Mouse (Mus musculus): ENCODE measurements around the gene Il2ra.
"Not testable (repeated sequence)": the region's sequence is repeated elsewhere in the genome, so short reads cannot be mapped to it uniquely, and the experiment has no call there.

Il2ra gene

DNA sequence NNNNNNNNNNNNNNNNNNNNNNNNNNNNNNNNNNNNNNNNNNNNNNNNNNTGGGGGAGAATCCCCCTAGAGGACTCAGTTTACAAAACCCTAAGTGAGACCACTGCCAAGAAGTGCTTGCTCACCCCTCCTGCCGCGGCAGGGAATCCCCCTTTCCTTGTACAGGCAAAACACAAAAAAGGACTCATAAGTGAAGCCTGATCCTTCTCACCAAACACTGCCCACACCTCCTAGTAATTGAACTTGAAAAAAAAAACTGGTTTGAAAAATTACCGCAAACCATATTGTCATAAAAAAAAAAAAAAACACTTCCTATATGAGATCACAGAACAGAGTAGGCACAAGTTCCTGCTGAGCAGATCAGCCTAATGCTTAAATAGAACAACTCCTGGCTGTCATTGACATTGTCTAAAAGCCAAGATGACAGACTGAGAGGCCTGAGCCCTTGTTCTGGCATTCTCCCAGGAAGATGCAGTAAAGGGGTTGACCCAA is at the start of gene Il2ra:
TSS of gene Il2ra (plus strand) at position 357 of the 491 bp plus-strand sequence.
- DNase-seq (ENCODE audit: low read depth): no peak

DNA sequence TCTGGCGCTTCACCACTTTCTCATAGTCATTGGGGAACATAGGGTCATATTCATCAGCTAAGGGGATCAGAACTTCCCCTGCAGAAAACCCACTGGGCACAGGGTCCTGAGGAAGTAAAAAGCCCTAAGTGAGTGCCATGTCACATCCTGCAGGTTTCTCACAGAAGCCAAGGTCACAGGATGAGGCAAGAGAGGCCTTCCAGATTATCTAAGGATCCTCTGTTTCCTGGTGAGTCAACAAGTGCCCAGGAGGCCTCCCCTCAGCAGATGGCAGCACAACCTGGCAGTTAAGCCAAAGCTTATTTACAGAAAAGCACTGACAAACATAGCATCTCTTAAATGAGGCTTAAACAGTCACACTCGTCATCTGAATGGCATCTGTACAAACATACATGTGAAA is 45.9 kb upstream of the Il2ra start:
- DNase-seq (ENCODE audit: low read depth): peak; percentile 98

DNA sequence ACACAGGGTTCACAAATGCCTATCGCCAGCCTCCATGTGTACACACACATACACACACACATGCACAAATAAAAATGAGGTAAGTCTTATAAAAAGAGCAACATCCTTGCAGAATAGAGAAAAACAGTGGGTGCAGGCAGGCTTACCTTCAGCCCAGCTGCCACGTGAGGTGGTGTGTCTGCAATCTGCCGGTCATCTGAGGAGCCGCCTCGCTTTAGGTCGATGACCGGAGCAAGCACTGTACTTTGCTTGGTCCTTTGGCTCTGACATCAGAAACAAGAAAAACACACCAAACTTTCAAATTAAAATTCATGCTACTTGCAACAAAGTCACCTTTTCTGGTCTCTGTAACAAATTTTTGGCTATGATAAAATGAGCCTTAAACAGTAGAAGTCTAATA is 44.7 kb upstream of the Il2ra start:
- DNase-seq (ENCODE audit: low read depth): no peak

DNA sequence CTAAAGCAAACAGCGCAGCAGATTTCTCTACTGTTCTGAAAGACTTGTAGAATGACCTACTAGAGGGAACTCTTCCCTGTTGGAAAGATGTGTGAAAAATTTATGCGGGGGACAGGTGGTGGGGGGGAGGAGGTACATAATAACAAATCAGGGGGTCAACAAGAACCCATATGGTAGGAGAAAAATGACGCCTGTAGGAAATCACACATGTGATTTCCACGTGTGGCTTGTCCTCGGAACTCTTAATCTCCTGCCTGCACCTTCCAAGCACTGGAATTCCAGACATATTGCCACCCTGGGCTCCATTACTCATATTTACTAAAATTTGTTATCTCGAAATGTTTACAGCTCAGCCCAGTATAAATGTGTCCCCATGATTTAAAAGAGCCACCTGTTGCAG is 40.8 kb upstream of the Il2ra start:
- no peak for DNase-seq (ENCODE audit: low read depth)

DNA sequence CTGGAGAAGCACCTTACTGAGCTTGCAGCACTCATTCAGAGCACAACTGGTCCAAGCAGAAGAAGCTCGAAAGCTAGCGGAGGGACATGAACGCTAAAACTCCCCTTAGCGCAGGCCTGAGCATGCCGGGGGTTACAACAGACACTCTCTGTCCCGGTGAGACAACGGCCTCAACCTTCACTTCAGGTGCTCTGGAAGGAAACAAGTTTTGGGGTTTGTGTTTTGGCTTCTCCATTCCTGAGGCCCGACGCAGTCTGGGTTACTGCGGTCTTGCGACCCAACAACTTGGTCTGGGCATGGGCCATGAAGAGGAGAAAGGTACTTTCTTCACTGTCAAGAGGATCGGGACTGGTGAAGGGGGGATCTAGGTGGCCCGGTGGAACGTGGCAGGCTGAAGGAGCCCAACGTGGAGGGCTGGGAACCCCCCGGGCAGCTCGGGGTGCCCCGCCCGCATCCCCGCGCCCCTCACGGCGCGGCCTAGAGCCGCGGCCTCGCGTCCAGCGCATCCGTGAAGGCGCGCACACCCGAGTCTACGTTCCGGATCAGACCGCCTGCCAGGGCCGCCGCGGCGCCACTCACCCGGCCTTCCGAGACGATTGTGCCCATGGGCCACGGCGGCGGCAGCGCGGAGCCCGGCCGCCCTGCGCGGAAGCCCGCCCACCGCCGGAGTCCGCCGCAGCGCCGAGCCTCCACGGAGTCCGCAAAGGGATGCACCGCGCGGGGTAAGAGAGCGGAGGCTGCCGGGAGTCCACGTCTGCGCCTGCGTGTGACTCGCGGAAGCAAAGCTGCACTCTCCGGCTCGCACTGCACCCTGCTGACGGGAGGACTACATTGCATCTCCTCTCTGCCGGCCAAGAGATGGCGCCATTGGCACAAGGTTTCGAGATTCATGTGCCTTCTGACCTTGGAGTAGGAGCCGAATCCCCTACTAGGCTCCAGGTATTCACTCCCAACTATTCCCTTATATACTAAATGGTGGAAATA is 39.8 kb upstream of the Il2ra start:
- DNase-seq (ENCODE audit: low read depth): peak; percentile 94

DNA sequence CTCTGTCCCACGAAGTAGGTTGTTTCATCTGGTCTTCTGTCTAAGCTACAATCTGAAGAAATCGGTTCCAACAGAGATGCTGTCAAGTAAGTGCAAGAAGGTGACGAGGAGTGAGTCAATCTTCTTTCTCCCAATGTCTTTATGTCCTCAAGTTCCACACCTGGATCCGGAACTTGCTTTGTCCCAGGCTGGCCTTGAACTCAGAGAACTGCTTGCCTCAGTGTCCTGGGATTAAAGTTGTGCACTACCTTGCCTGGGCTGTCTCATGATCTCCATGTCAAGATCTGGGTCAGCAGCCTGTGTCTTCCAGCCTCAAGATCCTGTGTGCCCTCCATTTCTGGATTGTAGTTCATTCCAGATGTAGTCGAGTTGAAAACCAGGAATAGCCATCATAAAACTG is 38.6 kb upstream of the Il2ra start, which contains the start of gene Rbm17:
TSS of gene Rbm17 (minus strand) at position 101 of the 400 bp plus-strand sequence.
- DNase-seq (ENCODE audit: low read depth): no peak

DNA sequence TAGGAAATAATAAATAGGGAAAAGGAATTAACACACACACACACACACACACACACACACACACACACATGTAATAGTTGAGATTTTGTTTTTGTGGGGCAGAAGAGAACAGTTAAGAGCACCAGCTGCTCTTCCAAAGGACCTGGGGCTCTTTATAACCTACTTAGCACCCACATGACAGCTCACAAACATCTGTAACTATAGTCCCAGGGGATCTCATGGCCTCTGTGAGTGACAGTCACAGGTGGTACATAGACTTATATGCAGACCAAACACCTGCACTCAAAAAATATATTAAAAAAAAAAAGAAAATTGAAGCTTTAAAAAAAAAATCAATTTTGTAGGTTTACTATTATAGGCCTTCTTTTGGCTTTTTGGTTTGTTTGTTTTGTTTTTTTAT is 37.7 kb upstream of the Il2ra start:
- no peak for DNase-seq (ENCODE audit: low read depth)

DNA sequence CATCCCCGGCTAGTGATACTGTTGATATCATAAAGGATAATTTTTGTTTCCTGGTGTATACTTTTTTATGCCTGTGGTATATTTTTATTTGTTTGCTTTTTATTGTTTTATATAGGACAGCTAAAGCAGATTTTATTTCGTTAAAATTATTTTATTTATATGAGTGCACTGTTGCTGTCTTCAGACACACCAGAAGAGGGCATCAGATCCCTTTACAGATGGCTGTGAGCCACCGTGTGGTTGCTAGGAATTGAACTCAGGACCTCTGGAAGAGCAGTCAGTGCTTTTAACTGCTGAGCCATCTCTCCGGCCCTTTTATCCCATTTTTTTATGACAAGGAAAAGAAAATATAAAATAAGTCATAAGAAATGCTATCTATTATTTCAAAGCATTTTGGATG is 35.9 kb upstream of the Il2ra start:
- not testable (repeated sequence) for DNase-seq (ENCODE audit: low read depth)

DNA sequence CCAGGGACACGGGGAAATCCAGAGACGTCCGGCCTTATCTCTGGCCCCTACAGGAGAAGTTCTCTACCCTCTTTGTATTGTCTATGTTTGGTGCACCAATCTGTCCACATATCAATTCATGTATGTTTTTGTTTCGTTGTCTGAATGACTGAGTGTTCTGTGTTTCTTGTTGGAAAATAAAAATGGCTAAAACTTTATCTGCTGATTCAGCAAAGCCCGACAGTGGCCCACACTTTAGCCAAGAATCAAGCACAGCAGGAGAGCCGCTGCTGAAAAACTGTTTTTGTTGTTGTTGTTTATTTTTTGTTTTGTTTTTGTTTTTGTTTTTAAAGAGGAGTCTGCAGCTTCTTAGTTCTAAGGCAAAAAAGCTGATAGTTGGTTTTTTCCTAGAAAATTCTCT is 29.7 kb upstream of the Il2ra start:
- DNase-seq (ENCODE audit: low read depth): not testable (repeated sequence)

DNA sequence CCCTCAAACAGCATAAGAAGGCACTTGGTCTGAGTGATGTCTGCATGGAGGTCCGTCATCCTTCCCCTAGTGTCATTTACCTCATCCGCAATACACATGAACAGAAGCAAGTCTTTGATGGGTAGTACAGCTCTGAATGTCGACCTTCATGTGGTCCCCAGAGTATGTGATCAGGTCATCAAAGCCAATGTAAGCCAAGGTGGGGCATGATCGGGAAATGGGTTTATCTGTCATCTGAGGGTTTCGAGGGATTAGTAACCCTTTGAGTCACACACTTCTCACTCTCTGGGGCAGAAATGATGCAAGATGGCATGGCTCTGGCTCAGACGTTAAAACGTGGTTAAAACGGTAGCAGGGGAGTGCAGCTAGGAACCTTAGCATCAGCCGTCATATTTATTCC is 25.8 kb upstream of the Il2ra start:
- peak; percentile 53 for DNase-seq (ENCODE audit: low read depth)

DNA sequence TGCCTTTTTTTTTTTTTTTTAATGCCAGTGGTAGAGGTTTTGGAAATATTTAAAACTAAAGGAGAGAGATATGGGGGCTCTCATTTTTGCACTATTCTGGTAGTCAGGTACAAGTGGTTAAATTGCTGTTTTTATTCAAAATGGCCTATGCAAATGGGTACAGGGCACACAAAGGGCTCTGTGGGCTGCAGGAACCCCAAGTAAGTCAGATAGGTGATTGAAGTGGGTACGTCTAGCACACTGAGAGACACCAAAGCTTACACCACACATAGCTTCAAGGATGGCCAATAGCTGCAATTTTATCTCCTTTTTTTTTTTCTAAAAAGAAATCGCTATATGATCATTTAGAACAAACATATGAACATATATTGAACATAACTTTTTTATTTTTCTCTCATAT is 23.0 kb upstream of the Il2ra start:
- DNase-seq (ENCODE audit: low read depth): no peak

DNA sequence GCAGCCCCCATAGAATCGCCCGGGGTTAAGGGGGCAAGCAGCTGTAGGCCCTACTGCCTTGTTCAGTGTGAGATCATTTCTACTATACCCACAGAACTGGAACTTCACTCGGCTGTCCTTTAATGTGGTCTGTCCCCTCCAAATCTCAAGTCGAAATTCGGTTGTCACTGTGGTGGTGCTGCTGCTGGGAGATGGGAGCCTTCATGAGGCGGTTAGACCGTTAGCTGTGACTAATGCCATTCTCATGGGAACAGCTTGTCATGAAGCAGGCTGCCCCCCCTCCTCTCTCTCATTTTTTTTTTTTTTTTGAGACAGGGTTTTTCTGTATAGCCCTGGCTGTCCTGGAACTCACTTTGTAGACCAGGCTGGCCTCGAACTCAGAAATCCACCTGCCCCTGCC is 19.4 kb upstream of the Il2ra start:
- DNase-seq (ENCODE audit: low read depth): no peak

DNA sequence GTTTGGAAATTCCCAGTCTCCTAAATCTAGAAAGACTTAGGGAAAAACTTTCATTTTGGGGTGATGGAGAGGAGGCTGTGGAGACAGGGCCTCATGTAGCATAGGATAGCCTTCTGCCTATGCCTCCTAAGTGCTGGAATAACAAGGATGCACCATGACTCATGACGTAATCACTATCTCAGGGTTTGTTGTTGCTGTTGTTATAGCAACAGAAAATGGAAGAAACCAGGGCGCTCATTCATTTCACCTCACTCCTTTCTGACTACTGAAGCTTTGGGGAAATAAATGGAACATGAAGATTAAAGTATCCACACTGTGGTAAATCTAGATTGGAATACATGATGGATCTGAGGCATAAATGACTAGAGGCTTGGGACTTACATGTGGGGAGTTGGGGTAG is 18.9 kb upstream of the Il2ra start:
- no peak for DNase-seq (ENCODE audit: low read depth)

DNA sequence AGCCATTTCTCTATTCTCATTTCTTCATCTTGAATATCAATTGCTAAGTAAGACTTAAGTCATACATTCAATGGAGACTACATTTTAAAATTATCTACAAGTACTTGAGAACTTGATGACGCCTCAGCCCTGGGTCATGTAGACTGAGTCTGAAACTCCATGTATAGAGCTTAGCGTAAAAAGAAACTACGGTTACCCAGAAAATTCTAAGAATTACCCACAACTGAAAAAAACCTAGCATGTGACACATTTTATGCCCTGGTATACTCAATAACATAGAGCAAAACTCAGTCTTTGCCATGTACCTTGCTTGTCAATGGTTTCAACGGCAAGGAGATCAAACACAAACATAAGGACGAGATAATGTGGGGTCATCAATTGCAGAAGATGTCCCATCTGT is 16.7 kb upstream of the Il2ra start, which contains the start of gene Gm17490:
TSS of gene Gm17490 (minus strand) at position 375 of the 400 bp plus-strand sequence.
- no peak for DNase-seq (ENCODE audit: low read depth)

DNA sequence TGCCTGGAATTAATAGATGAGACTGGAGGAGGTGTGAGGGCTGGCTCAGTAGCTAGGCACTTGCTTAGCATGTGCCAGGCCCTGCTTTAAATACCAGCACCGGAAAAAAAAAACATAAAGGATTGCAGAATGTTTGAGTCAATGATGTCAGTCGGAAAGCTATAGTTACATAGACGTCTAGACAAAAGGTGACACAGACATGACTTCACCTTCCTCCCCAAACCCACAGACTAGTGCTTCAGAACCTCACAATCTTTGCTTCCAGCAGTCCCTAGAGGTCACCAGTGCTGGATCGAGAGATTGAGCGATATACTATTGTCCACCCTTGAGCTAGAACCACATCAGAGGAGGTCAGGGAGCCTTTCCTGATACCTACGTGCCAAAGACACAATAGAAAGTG is 7.6 kb upstream of the Il2ra start:
- no peak for DNase-seq (ENCODE audit: low read depth)

DNA sequence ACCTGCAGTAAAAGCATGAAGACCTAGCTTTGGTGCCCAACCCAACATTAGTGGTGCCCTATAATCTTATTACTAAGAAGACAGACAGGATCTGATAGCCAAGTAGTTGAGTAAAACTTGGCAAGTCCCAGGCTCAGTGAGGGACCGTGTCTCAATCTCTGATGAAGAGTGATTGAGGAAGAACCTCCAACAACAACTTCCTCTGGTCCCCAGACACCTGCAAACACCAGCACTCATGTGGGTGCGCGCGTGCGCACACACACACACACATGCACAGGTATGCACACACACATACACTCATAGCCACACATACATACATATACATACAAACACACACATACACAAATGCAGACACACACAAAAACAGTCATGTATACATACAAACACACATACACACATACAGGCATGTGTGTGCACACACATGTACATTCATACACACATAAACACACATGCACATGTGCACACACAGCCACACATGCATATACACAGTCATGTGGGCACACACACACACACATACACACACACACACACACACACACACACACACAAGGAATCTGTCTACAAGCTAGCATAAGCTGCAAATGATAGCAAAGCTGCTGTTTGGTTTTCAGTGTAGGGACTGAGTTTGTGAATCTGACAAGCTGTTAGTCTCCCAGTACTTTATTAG is 7.0 kb upstream of the Il2ra start:
- DNase-seq (ENCODE audit: low read depth): no peak

DNA sequence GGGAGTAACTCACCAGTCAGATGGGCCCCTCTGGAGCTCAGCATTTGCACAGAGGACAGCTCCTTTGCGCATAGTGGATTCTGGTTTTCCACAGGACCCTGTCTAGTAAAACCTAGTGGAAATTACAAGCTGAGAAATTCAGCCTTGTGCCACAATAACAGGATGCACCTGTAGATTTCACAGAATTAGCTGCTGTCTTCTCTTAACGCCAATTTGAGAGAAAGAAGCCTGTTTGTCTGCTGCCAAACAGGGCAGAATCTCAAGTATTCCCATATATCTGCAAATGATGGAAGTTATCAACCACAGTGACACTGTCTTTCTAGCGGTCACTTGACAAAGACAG is 6.5 kb upstream of the Il2ra start:
- DNase-seq (ENCODE audit: low read depth): no peak

DNA sequence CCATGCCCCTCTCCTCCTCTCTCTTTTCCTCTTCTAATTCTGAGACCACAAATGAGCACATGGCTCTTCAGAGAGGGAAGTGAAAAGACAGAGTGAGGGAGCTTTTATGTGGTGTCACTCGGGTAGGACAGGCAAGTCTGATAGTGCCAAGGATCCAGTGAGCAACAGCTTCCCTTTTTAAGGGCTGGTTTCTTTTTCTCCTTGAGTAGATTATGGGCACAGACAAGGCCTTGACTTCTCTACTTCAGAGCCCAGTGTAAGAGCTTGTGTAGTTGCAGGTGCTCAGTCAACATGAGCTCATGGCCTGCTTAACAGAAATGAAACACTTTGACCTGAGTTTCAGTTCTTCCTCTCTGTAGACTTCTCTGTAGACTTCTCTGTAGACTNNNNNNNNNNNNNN is 5.5 kb upstream of the Il2ra start:
- peak; percentile 66 for DNase-seq (ENCODE audit: low read depth)

DNA sequence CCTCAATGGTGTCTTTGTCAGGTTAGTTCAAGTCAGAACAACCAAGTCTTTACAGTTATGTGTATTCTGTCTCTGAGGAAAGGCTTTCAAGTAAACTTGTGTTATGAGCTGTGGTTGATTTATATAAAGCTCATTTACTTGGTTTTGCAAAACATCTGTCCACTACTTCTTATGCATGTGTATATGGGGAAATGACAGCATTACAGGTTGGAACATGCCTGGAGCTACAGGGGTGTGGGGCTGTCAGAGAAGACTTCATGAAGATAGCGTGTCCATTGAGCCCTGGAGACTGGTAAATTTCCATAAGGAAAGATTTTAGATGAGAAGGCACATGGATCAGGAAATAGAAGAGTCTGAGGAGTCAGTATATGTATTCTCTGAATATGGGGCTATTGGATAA is 1.4 kb downstream of the Il2ra start:
- DNase-seq (ENCODE audit: low read depth): no peak

DNA sequence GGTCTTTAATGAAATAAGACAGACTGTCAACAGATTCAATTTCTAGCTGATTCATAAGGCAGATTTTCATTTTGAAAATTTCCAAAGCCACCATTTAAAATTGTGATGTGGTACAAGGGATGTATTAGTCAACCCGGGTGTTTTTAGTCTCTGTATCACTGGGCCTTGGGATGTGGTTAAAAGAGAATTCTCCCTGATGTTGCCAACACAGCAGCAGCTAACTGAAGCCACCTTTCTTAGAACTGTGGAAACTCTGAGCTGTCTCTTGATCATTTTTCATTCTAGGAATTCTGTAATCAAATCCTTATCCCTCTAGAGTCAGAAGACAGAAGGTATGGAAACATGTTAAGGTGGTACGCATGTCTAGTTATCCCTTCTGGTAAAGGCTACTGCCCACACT is 2.7 kb downstream of the Il2ra start:
- no peak for DNase-seq (ENCODE audit: low read depth)

DNA sequence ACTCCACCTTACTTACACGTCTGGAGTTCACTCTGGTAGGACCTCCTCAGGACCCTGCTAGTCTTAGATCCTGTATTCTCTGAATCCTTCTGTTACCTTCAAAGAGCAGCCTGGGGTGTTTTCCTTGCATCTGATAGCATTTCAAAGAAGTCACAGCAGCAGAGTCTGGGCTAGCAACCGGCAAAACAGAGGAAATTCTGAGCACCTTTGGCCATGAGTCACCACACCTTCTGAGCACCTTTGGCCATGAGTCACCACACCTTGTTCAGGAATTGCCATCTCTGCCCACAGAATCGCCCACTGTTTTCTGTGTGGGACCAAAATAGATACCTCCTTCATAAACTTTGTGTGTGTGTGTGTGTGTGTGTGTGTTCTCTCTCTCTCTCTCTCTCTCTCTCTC is 8.9 kb downstream of the Il2ra start:
- no peak for DNase-seq (ENCODE audit: low read depth)

DNA sequence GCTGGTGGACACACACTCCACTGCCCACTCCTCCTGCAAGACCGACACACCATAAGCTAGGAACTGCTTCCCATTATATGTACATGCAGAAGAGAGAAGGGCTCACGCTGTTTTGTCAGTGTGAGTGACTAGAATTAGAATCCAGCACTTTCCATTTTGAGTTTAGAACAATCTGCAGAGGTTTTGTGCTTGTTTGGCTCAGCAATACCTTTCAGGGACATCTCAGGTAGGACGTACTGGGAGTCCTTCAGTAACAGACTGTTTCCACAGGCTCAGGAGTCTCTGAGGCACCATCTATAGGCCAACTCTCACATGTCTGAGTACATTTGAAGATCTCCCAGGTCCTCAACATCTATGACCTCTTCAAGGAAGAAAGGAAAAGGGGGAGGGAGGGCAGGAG is 9.6 kb downstream of the Il2ra start:
- DNase-seq (ENCODE audit: low read depth): no peak

DNA sequence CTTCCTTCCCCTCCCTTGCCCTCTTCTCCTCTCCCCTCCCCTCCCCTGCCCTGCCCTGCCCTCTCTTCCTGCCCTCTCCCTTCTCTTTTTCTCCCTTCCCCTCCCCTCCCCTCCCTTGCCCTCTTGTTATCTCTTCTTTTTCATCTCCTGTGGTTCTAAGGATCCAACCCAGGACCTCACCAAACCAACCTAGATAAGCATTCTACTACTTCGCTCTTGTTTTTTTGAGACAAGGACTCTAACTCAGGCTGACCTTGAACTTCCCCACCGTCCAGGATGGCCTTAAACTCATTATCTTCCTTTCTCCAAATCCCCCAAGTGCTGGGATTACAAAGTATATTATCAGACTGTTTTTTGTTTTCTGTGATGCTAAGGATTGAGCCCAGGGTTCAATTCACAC is 10.2 kb downstream of the Il2ra start:
- DNase-seq (ENCODE audit: low read depth): peak; percentile 57

Data from 416B (cell line).